Mouse (Mus musculus): Measurements from ENCODE around the gene Kat6b.

DNA sequence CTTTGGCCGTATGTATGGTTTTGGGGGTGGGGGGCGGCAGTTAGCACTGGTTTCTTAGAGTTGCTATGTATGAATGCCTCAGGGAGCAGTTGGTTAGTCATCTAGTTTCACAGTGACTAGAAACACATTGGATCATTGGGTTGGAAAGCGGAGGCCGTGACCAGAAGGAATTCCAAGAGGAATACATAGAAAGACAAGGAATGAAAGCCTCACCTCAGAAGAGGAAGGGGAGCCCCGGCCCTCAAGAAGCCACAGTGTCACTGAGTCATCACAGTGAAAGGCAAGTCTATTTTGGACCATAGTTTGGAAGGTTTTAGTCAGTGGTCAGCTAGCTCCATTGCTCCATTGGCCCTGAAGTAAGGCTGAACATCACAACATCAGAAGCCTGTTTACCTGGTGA lies 132.9 kb downstream of the Kat6b start:
- TF ChIP-seq CTCF (conservative IDR thresholded peaks at IDR 0.05; ENCODE audit: insufficient read depth, insufficient read length, low read depth, low read length): no peak
- TF ChIP-seq POLR2A (IDR thresholded peaks at IDR 0.05; ENCODE audit: low read depth, low read length): no peak

Data from kidney, adult 2 months (tissue).